Comparison of ENCODE assay signal across 9 mouse cellular contexts in genomic region chr5:30796125-30796524, GRCm38 (mm10). TPM values are rescaled to one million over a fixed set of nuclear protein-coding genes. Genes with fewer than 3 reads are reported as not detected.
DNase-seq lines count a peak whose midpoint lies in the region; ATAC-seq and TF ChIP-seq lines count a peak whose summit lies in the region.
"Had no signal": no experiment of that assay in that cellular context is flagged by ENCODE, and none has a peak within 500 bp of the region (broad histone marks: within the 10 kb centered on the region; RNA-seq: fewer than 3 reads in every experiment).

No protein-coding gene starts in this region.

- no peaks in the 10 kb centered on the region for H3K9me3 ChIP-seq in hindbrain, embryonic 15.5 days
- H3K9me3 ChIP-seq: liver, embryonic 15.5 days had no signal

- H3K36me3 ChIP-seq in hindbrain, embryonic 15.5 days: peaks cover 65% of the 10 kb centered on the region
- H3K36me3 ChIP-seq: liver, embryonic 15.5 days had no signal

- peak; percentile 85 for DNase-seq in R1 (ENCODE audit: low read depth, low spot score)
- DNase-seq in cerebellum, postnatal 10 days: peak; percentile 95 to 97
- DNase-seq in gastrocnemius, adult 18-20 months (ENCODE audit: low spot score): peak; percentile 84
- peak; percentile 72 to 82 for DNase-seq in left cerebral cortex, adult 2 months (ENCODE audit: extremely low spot score in 1 of 2, low spot score in 2 of 2)
- DNase-seq in right cerebral cortex, postnatal 36 days (ENCODE audit: low spot score in 2 of 2): peak; percentile 56 to 62
- peak; percentile 67 to 90 for DNase-seq in urinary bladder, postnatal 4 days (ENCODE audit: low spot score in 2 of 2)

- ATAC-seq in hindbrain, embryonic 15.5 days (ENCODE audit: low FRiP score, low read depth): peak; percentile 55
- ATAC-seq in megakaryocyte progenitor cell, adult 5-6 weeks (replicated peaks; ENCODE audit: poor library complexity): peak; percentile 69

- H3K9ac ChIP-seq in hindbrain, embryonic 15.5 days: no peak overlapping the region
- H3K9ac ChIP-seq: liver, embryonic 15.5 days had no signal

- no peak overlapping the region for H3K4me3 ChIP-seq in hindbrain, embryonic 15.5 days
- no peak overlapping the region for H3K4me3 ChIP-seq in left cerebral cortex, adult 2 months
- H3K4me3 ChIP-seq: liver, embryonic 15.5 days had no signal

- intact Hi-C loops in left cerebral cortex, adult 2 months (cut with DNase I): loop anchor here (1.0 kb wide), 1 partner anchor 87 kb away; no protein-coding TSS in a partner anchor

- TF ChIP-seq CTCF in left cerebral cortex, adult 2 months (IDR thresholded peaks at IDR 0.05): peak; percentile 75

- H3K27me3 ChIP-seq in hindbrain, embryonic 15.5 days: no peaks in the 10 kb centered on the region

- WGBS in hindbrain, embryonic 15.5 days: 19% methylated on average over 12 of the region's 12 CpGs

- peaks cover 5% of the 10 kb centered on the region; the same call in 1 of the 2 replicates for H3K4me1 ChIP-seq in hindbrain, embryonic 15.5 days (replicated peaks)

- no peak overlapping the region for H3K4me2 ChIP-seq in hindbrain, embryonic 15.5 days

- H3K27ac ChIP-seq in hindbrain, embryonic 15.5 days (replicated peaks): no peak overlapping the region
- H3K27ac ChIP-seq in left cerebral cortex, adult 2 months: no peak overlapping the region
- H3K27ac ChIP-seq: liver, embryonic 15.5 days had no signal

RNA-seq across cellular contexts. Expression of gene Mapre3, which starts 18.3 kb away (rescaled TPM):
- total RNA-seq in gastrocnemius, adult 18-20 months (2021): 10 to 100 TPM; 90.8 to 91.0 TPM
- 138 and 157 TPM in 2 replicates for polyA plus RNA-seq in hindbrain, embryonic 15.5 days (2015; fragmentation: Nextera tagmentation; extraction: Ambion mirVana)
- 100 to 1,000 TPM; 219 to 236 TPM for total RNA-seq in left cerebral cortex, adult 2 months (2021)
- total RNA-seq in megakaryocyte progenitor cell, adult 5-6 weeks (2015): 0.27 TPM in 1 of 2 replicates, not detected in the other
- not detected in 2 replicates for total RNA-seq in megakaryocyte progenitor cell, adult 5-6 weeks (2017)

Comparison
In these comparisons a context has a peak if more than half of its experiments do, and no peak if none do; other contexts are left out.
1. RNA of gene Mapre3, which starts 18.3 kb away (total RNA-seq): 219 to 236 TPM in left cerebral cortex, adult 2 months and 90.8 to 91.0 TPM in gastrocnemius, adult 18-20 months; 0.27 TPM in megakaryocyte progenitor cell, adult 5-6 weeks; every median in the first group is over 10 times any median in the second.
2. Peak in every context shown above with its lines, with median percentiles within 50 percentile points of each other: DNase-seq.